Mouse (Mus musculus): ENCODE results near the gene Slit3.

Gene Slit3

GRCm38 (mm10) chr11:35537128-35538088 lies 416.4 kb downstream of the Slit3 start:
- DNase-seq = no peak

- DNase-seq = no peak
Measured at GRCm38 (mm10) chr11:35542731-35543130, 421.7 kb downstream of the Slit3 start.

- peak; percentile 63 to 71 for DNase-seq
Measured at GRCm38 (mm10) chr11:35544112-35545064, 423.4 kb downstream of the Slit3 start.

- DNase-seq = no peak
Measured at GRCm38 (mm10) chr11:35546081-35546822, 425.2 kb downstream of the Slit3 start.

GRCm38 (mm10) chr11:35550036-35550435 lies 429.0 kb downstream of the Slit3 start:
- peak; percentile 19 to 35 for DNase-seq

GRCm38 (mm10) chr11:35556192-35556591 lies 435.2 kb downstream of the Slit3 start:
- no peak for DNase-seq

GRCm38 (mm10) chr11:35557476-35557875 lies 436.5 kb downstream of the Slit3 start:
- DNase-seq = no peak

GRCm38 (mm10) chr11:35558311-35558710 lies 437.3 kb downstream of the Slit3 start:
- DNase-seq = no peak

- DNase-seq = no peak
Measured at GRCm38 (mm10) chr11:35559386-35559785, 438.4 kb downstream of the Slit3 start.

- DNase-seq = peak; percentile 72 to 74
Measured at GRCm38 (mm10) chr11:35561760-35562159, 440.7 kb downstream of the Slit3 start.

GRCm38 (mm10) chr11:35565322-35565721 lies 444.3 kb downstream of the Slit3 start:
- DNase-seq = no peak

GRCm38 (mm10) chr11:35566686-35567085 lies 445.7 kb downstream of the Slit3 start:
- no peak for DNase-seq

GRCm38 (mm10) chr11:35569126-35569916 lies 448.3 kb downstream of the Slit3 start:
- DNase-seq = no peak

GRCm38 (mm10) chr11:35569957-35570356 lies 448.9 kb downstream of the Slit3 start:
- no peak for DNase-seq

GRCm38 (mm10) chr11:35571910-35572309 lies 450.9 kb downstream of the Slit3 start:
- DNase-seq = no peak

- DNase-seq = peak; percentile 51 to 52
Measured at GRCm38 (mm10) chr11:35578796-35579195, 457.8 kb downstream of the Slit3 start.

- DNase-seq = no peak
Measured at GRCm38 (mm10) chr11:35582591-35582990, 461.6 kb downstream of the Slit3 start.

- peak in 1 of 2 experiments; percentile 34 for DNase-seq
Measured at GRCm38 (mm10) chr11:35583633-35584032, 462.6 kb downstream of the Slit3 start.

GRCm38 (mm10) chr11:35587174-35587959 lies 466.3 kb downstream of the Slit3 start:
- peak; percentile 97 to 98 for DNase-seq

GRCm38 (mm10) chr11:35589892-35590291 lies 468.9 kb downstream of the Slit3 start:
- DNase-seq = no peak
